Mouse (Mus musculus): ENCODE data around the gene Gng2. TPM values are rescaled to one million over a fixed set of nuclear protein-coding genes. Genes with fewer than 3 reads are reported as not detected.
A peak's percentile ranks its signal among the peaks of the same experiment; 100 is the strongest.

The Gng2 gene
- total RNA-seq (2021): 1 to 10 TPM; 2.4 to 6.6 TPM
- long read RNA-seq, experiment 1: 0 reads
- long read RNA-seq, experiment 2, partial matches to known transcripts: 0 of 1 reads
- long read RNA-seq, experiment 2, other reads (novel, unspliced or antisense): 1 of 1 reads

- no peak for DNase-seq (ENCODE audit: low spot score)
Measured at GRCm38 (mm10) chr14:19977271-19978024, at the start of gene Gng2. Gene Gng2, minus strand, starts transcription at chr14:19977627.

- DNase-seq (ENCODE audit: low spot score): no peak
Measured at GRCm38 (mm10) chr14:20024888-20025719, 47.7 kb upstream of the Gng2 start.

GRCm38 (mm10) chr14:20023939-20024338 is 46.5 kb upstream of the Gng2 start:
- DNase-seq (ENCODE audit: low spot score): no peak

GRCm38 (mm10) chr14:20019486-20019885 is 42.1 kb upstream of the Gng2 start:
- DNase-seq (ENCODE audit: low spot score): no peak

- DNase-seq (ENCODE audit: low spot score): no peak
Measured at GRCm38 (mm10) chr14:20012506-20013275, 35.3 kb upstream of the Gng2 start.

GRCm38 (mm10) chr14:20007446-20007845 is 30.0 kb upstream of the Gng2 start:
- no peak for DNase-seq (ENCODE audit: low spot score)

- DNase-seq (ENCODE audit: low spot score): no peak
Measured at GRCm38 (mm10) chr14:20004777-20005289, 27.4 kb upstream of the Gng2 start.

- no peak for DNase-seq (ENCODE audit: low spot score)
Measured at GRCm38 (mm10) chr14:19996853-19997252, 19.4 kb upstream of the Gng2 start.

- DNase-seq (ENCODE audit: low spot score): no peak
Measured at GRCm38 (mm10) chr14:19995943-19996342, 18.5 kb upstream of the Gng2 start.

- no peak for DNase-seq (ENCODE audit: low spot score)
Measured at GRCm38 (mm10) chr14:19994068-19994467, 16.6 kb upstream of the Gng2 start.

GRCm38 (mm10) chr14:19993570-19993883 is 16.1 kb upstream of the Gng2 start:
- no peak for DNase-seq (ENCODE audit: low spot score)

- no peak for DNase-seq (ENCODE audit: low spot score)
Measured at GRCm38 (mm10) chr14:19992873-19993569, 15.6 kb upstream of the Gng2 start.

GRCm38 (mm10) chr14:19991861-19992260 is 14.4 kb upstream of the Gng2 start:
- no peak for DNase-seq (ENCODE audit: low spot score)

GRCm38 (mm10) chr14:19990436-19990993 is 13.1 kb upstream of the Gng2 start:
- no peak for DNase-seq (ENCODE audit: low spot score)

- no peak for DNase-seq (ENCODE audit: low spot score)
Measured at GRCm38 (mm10) chr14:19988410-19988809, 11.0 kb upstream of the Gng2 start.

- no peak for DNase-seq (ENCODE audit: low spot score)
Measured at GRCm38 (mm10) chr14:19987358-19987834, 10.0 kb upstream of the Gng2 start.

GRCm38 (mm10) chr14:19986614-19987357 is 9.4 kb upstream of the Gng2 start:
- peak; percentile 25 for DNase-seq (ENCODE audit: low spot score)

- DNase-seq (ENCODE audit: low spot score): no peak
Measured at GRCm38 (mm10) chr14:19985912-19986613, 8.6 kb upstream of the Gng2 start.

All from gastrocnemius, adult 18-20 months (tissue).